Mouse (Mus musculus) heart, embryonic 11.5 days (tissue): ENCODE data around the gene Ndufb8. TPM values are rescaled to one million over a fixed set of nuclear protein-coding genes. Genes with fewer than 3 reads are reported as not detected.

Source experiments
- ATAC-seq: fragments of 200-750 bp; cut with Nextera tagmentation; replicated peaks from 2 replicates; pipeline ENCODE4 v1.8.0; 2017; ENCODE audit warnings: moderate library complexity; ENCODE audit not compliant: insufficient number of reproducible peaks, low FRiP score, low TSS enrichment
- H3K27ac ChIP-seq: fragments of 300-500 bp; sonication (generic); 2 replicates; pipeline ENCODE4 v1.5.1; 2014; ENCODE audit warnings: mild to moderate bottlenecking, low read depth, low read length
- H3K27me3 ChIP-seq: fragments of 300-500 bp; sonication (generic); 2 replicates; pipeline ENCODE4 v1.6.1; 2014; ENCODE audit warnings: mild to moderate bottlenecking, low read length, mixed read lengths; ENCODE audit not compliant: control insufficient read depth, insufficient read depth
- H3K36me3 ChIP-seq: fragments of 300-500 bp; sonication (generic); 2 replicates; pipeline ENCODE4 v1.6.1; 2014; ENCODE audit warnings: mild to moderate bottlenecking, low read length, moderate library complexity, mixed read lengths; ENCODE audit not compliant: control insufficient read depth, insufficient read depth
- H3K4me1 ChIP-seq: fragments of 300-500 bp; sonication (generic); 2 replicates; pipeline ENCODE4 v1.6.1; 2014; ENCODE audit warnings: low read length; ENCODE audit not compliant: control insufficient read depth, insufficient read depth
- H3K4me2 ChIP-seq: fragments of 300-500 bp; sonication (generic); 2 replicates; pipeline ENCODE4 v1.6.1; 2014; ENCODE audit warnings: mild to moderate bottlenecking, moderate library complexity
- H3K4me3 ChIP-seq: fragments of 300-500 bp; sonication (generic); 2 replicates; pipeline ENCODE4 v1.5.1; 2014; ENCODE audit warnings: low read depth, low read length
- H3K9ac ChIP-seq: fragments of 300-500 bp; sonication (generic); 2 replicates; pipeline ENCODE4 v1.6.1; 2014; ENCODE audit warnings: mild to moderate bottlenecking, low read depth, low read length, moderate library complexity
- H3K9me3 ChIP-seq: fragments of 300-500 bp; sonication (generic); replicated peaks from 2 replicates; pipeline ENCODE4 v1.6.1; 2016; ENCODE audit warnings: low read length; ENCODE audit not compliant: control insufficient read depth
- WGBS: fragments of 180-500 bp; shearing (Covaris S2); extraction: QIAGEN DNeasy Blood & Tissue Kit; methylation state at CpG from one replicate; pipeline ENCODE4 v1.1.7; 2014; ENCODE audit not compliant: insufficient replicate concordance; 5-methylcytosine and 5-hydroxymethylcytosine counted together
- polyA plus RNA-seq: library from polyadenylated mRNA; unstranded; fragments of >200 nt; fragmentation: Nextera tagmentation; extraction: Ambion mirVana; gene quantifications from 2 replicates; pipeline ENCODE4 v1.2.1, GENCODE M21; 2014

Gene Ndufb8
- polyA plus RNA-seq, 1 experiment from 2014 or later, result 826 TPM

- WGBS, result 21% methylated on average over 7 of the region's 7 CpGs
These were observed 36.1 kb downstream of the Ndufb8 start for GRCm38 (mm10) chr19:44519152-44519551.

DNA sequence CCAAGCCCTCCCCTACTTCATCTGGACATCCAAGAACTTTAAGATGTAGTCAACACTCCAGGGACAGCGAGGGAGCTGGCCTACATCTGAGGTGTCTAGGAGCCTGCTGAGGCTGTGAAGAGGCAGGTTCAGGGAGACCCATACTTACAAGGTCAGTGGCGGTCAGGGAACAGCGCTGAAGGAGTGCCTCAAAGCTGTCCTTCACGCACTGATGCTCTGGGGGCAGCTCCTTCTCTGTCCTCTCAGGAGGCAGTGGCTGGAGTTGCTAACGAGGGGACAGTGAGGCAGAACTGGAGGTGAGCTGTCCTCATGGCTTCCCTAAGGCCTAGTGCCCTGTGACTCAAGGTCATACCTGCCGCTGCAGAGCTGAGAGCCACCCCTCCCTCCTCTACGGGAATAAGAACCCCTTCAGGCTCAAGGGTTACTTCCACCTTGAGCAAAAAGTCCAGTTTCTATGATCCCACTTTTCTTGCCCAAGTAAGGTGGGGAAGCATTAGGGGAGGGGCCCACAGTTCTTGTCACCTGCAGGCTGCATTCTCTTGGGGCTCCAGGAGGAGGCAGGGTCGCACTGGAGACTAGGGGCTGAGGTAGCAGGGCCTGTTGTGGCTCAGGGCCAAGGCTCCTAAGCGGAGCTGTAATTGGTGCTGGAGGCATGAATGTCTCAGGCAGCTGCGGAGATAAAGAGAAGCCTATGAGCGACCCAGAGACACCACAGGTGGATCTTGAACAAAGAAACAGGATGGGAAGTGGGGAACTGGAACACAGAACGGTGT is 37.1 kb downstream of the Ndufb8 start:
- Histone ChIP-seq H3K9me3 (no peaks in the 10 kb centered on the region), H3K27ac (no peak overlapping the region), H3K27me3 (peaks cover 42% of the 10 kb centered on the region), H3K36me3 (no peaks in the 10 kb centered on the region), H3K4me3 (no peak overlapping the region), H3K4me1 (no peaks in the 10 kb centered on the region), H3K4me2 (no peak overlapping the region), H3K9ac (no peak overlapping the region)
- 55% methylated on average over 12 of the region's 12 CpGs for WGBS
- no peak for ATAC-seq

More at GRCm38 (mm10) chr19:44519152-44519551, 36.1 kb downstream of the Ndufb8 start:
- no peaks in the 10 kb centered on the region for H3K9me3 ChIP-seq
- peaks cover 33% of the 10 kb centered on the region for H3K27me3 ChIP-seq
- no peak overlapping the region for H3K9ac ChIP-seq
- no peaks in the 10 kb centered on the region for H3K36me3 ChIP-seq
- no peak overlapping the region for H3K4me2 ChIP-seq
- no peak overlapping the region for H3K4me3 ChIP-seq
- H3K4me1 ChIP-seq, result no peaks in the 10 kb centered on the region
- no peak for ATAC-seq
- H3K27ac ChIP-seq, result no peak overlapping the region

- Histone ChIP-seq H3K4me3 (no peak overlapping the region), H3K4me1 (peaks cover 7% of the 10 kb centered on the region; the same call in 1 of the 2 replicates), H3K36me3 (no peaks in the 10 kb centered on the region), H3K27me3 (peaks cover 66% of the 10 kb centered on the region), H3K4me2 (no peak overlapping the region), H3K9me3 (no peaks in the 10 kb centered on the region), H3K27ac (no peak overlapping the region), H3K9ac (no peak overlapping the region)
- no peak for ATAC-seq
- WGBS, result 33% methylated on average over 6 of the region's 6 CpGs
These were observed 39.5 kb downstream of the Ndufb8 start for GRCm38 (mm10) chr19:44515769-44516168.

- H3K4me3 ChIP-seq, result no peak overlapping the region
- no peak overlapping the region for H3K4me2 ChIP-seq
- peaks cover 10% of the 10 kb centered on the region; the same call in 1 of the 2 replicates for H3K4me1 ChIP-seq
- H3K27ac ChIP-seq, result no peak overlapping the region
- WGBS, result 24% methylated on average over 14 of the region's 14 CpGs
- H3K9ac ChIP-seq, result no peak overlapping the region
- peaks cover 76% of the 10 kb centered on the region for H3K27me3 ChIP-seq
- no peaks in the 10 kb centered on the region for H3K36me3 ChIP-seq
- no peak for ATAC-seq
- H3K9me3 ChIP-seq, result no peaks in the 10 kb centered on the region
These were observed 40.5 kb downstream of the Ndufb8 start for GRCm38 (mm10) chr19:44514521-44515451.

DNA sequence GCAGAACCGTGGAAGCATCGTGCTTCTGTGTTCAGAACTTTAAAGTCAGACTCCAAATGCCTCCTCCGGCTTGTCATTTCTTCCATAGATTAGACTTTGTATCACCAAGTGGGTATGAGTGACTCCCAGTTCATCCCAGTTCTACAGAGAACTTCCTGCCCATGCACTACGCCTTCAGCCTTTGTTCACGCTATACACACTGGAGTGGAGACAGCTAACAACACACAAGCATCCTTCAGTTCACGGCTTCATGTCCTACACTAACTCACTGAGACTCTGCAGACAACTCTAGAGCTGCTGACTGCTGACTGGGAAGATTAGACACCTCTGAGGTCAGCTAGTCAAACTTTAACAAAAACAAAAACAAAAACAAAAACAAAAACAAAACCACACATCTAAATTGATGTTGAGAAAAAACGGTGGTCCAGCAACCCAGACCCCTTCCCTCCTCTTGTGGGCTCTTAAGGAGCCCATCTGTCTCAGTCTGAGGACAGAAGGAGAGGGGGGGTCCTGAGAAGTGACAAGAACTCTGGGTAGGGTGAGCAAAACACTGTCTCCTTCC is 41.2 kb downstream of the Ndufb8 start:
- Histone ChIP-seq H3K27ac (no peak overlapping the region), H3K9ac (no peak overlapping the region), H3K4me2 (no peak overlapping the region), H3K4me3 (no peak overlapping the region), H3K9me3 (no peaks in the 10 kb centered on the region), H3K36me3 (no peaks in the 10 kb centered on the region), H3K27me3 (peaks cover 84% of the 10 kb centered on the region), H3K4me1 (peaks cover 10% of the 10 kb centered on the region; the same call in 1 of the 2 replicates)
- 22% methylated on average over 7 of the region's 7 CpGs for WGBS
- no peak for ATAC-seq

DNA sequence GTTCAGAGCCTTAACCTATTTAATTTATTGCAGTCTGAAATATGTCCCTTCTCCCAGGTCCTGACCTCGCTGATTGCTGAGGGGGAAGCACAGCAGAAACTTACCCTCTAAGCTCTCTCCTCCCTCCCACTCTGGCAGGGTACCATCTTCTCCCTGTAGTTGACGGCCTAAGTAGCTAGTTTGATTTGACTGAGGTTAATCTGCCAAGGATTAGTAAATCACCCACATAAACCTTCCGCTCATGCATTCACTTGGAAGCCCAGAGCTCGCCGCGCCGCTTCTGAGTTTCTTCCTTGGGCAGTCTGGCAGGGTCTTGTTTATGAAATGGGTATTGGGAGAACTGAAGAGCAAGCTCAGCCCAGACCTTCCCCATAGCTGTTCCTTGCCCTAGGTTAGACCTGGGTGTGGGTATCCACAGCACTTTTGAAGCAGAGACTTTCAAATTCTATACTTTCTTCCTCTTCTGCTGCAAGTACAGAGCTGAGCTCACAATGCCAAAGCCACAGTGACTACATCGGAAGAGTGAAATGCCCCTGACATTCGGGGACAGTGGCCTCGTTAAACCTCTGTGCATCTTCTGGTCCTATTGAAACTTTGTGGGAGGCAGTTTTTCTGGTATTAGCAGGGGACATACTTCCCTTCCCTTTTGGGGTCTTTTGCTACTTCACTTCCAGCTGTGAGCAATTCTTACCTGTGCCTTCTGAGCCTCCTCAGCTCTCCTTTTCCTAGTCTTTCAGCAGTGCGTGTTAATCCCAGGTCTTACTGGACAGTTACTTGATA is 42.0 kb downstream of the Ndufb8 start:
- Histone ChIP-seq H3K36me3 (no peaks in the 10 kb centered on the region), H3K4me3 (no peak overlapping the region), H3K4me2 (no peak overlapping the region), H3K27me3 (peaks cover 88% of the 10 kb centered on the region), H3K27ac (no peak overlapping the region), H3K4me1 (peaks cover 10% of the 10 kb centered on the region; the same call in 1 of the 2 replicates), H3K9me3 (no peaks in the 10 kb centered on the region), H3K9ac (no peak overlapping the region)
- no peak for ATAC-seq
- 18% methylated on average over 11 of the region's 11 CpGs for WGBS

DNA sequence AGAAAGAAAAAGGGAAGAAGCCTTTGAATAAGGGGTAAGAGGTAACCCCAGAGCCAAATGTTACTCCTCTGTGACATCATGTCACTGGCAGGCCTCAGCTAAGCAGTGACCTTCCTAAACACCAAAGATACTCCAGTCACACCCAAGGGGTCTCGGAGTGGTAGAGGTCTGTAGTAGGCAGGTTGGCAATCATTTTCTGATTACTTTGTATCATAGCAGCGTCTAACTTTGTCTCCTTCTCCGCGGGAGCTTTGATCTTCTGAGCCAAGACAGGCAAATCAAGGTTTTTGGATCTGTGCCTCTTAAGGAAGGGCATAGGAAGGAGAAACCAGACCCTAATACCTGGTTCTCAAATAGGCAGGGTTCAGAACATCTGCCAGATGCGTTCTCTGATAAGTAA is 42.6 kb downstream of the Ndufb8 start:
- Histone ChIP-seq H3K9me3 (no peaks in the 10 kb centered on the region), H3K27me3 (peaks cover 85% of the 10 kb centered on the region), H3K36me3 (no peaks in the 10 kb centered on the region), H3K9ac (no peak overlapping the region), H3K4me3 (no peak overlapping the region), H3K27ac (no peak overlapping the region), H3K4me2 (no peak overlapping the region), H3K4me1 (peaks cover 10% of the 10 kb centered on the region; the same call in 1 of the 2 replicates)
- 23% methylated on average over 5 of the region's 5 CpGs for WGBS
- no peak for ATAC-seq
